Mouse (Mus musculus): Measurements from ENCODE around the gene Rbm20. TPM values are rescaled to one million over a fixed set of nuclear protein-coding genes. Genes with fewer than 3 reads are reported as not detected.

Rbm20 gene
- total and polyA plus RNA-seq, 2 experiments from 2014 or later, result 1.4 to 3.4 TPM

DNA sequence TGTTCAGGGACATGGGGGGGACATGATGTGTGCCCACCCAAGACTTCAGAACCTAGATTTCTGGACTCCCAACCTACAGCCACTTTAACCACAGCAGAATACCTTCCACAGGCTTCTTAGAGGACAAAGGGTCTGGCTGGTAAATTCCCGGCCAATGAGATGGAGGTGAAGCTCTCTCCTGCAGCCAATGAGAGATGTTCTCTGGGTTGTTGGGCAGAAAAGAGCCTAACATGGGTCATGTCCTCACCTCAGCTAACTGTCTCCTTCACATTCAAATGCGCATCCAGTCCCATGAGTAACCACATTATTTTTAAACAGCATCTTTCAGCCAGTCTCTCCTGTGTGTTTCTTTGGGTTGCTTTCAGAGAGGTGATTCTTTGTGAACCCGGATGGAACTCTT, 5.7 kb upstream of the Rbm20 start:
- Histone ChIP-seq H3K4me1 (ENCODE audit: insufficient read depth) (peaks cover 3% of the 10 kb centered on the region; the same call in 1 of the 2 replicates), H3K27ac (ENCODE audit: low read depth, low read length) (no peak overlapping the region), H3K36me3 (ENCODE audit: insufficient read depth) (no peaks in the 10 kb centered on the region), H3K4me3 (ENCODE audit: low read depth, low read length) (no peak overlapping the region), H3K9ac (no peak overlapping the region), H3K4me2 (ENCODE audit: low read depth) (no peak overlapping the region), H3K9me3 (ENCODE audit: low read length) (no peaks in the 10 kb centered on the region), H3K27me3 (ENCODE audit: insufficient read depth, low read length) (peaks cover 13% of the 10 kb centered on the region; the same call in 1 of the 2 replicates)
- DNase-seq (no peak), ATAC-seq (no peak)
- WGBS, result 48% methylated on average over 3 of the region's 3 CpGs
- TF ChIP-seq CTCF (IDR thresholded peaks at IDR 0.05; ENCODE audit: low read depth), result no peak

DNA sequence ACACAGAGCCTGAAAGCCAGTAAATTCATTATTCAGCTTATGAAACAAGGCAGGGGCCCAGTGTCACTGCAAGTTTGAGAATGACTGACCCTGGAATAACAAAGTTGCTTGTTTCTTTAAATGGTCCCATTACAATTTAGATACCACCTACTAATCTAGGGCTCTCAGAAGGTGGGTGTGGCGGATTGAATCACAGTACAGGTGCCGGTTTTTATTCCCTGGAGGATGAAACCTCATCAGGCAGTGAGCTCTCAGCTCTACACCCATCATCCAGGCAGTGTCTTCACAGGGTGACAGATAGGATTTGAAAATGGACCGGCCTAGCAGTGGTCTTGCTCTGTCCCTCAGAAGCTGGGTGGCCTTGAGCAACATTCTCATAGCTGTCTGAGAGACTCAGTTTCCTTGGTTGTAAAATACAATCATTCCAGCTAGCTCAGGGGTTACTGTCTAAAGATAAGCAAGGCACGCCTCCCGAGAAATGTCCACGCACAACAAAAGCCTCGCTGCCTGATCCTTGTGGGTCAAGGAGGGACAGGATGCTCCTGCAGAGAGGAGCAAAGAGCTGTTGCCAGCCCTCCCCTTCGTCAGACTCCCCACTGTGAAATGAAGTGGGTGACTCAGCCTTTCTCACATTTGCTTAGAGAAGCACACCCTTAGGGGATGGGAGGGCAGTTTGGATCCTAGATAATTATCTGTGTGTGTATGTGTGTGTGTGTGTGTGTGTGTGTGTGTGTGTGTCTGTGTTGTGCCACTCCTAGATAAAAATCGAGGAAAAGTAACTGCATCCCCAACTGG, 2.8 kb upstream of the Rbm20 start:
- TF ChIP-seq CTCF (IDR thresholded peaks at IDR 0.05; ENCODE audit: low read depth), result no peak
- 43% methylated on average over 9 of the region's 9 CpGs for WGBS
- Histone ChIP-seq H3K9me3 (ENCODE audit: low read length) (no peaks in the 10 kb centered on the region), H3K4me1 (ENCODE audit: insufficient read depth) (peaks cover 7% of the 10 kb centered on the region; the same call in 1 of the 2 replicates), H3K36me3 (ENCODE audit: insufficient read depth) (no peaks in the 10 kb centered on the region), H3K27me3 (ENCODE audit: insufficient read depth, low read length) (peaks cover 18% of the 10 kb centered on the region; the same call in 1 of the 2 replicates), H3K4me3 (ENCODE audit: low read depth, low read length) (no peak overlapping the region), H3K9ac (no peak overlapping the region), H3K4me2 (ENCODE audit: low read depth) (no peak overlapping the region), H3K27ac (ENCODE audit: low read depth, low read length) (no peak overlapping the region)
- no peak for ATAC-seq
- DNase-seq, result no peak

DNA sequence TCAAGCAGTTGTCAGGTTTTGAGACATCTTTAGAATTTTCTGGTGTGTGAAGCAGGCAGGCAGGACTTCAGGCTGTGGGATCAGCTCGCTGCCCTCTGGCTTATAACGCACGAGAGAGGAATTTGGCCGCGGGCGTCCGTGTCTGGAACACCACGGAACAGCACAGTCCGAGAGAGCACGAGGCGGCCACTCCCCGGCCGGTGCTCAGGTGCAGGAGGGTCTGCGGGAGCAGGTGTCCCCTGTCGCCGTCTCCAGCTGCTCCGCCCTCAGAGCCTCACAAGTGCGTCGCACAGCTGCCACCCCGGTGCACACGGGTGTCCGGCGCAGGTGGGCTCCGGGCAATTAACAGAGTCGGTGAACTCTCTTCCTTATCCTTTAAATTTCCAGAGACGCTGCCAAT, 878 bp upstream of the Rbm20 start:
- no peak for DNase-seq
- Histone ChIP-seq H3K36me3 (ENCODE audit: insufficient read depth) (no peaks in the 10 kb centered on the region), H3K4me1 (ENCODE audit: insufficient read depth) (peaks cover 7% of the 10 kb centered on the region; the same call in 1 of the 2 replicates), H3K9ac (peak overlapping the region; percentile 51; the same call in 1 of the 2 replicates), H3K4me2 (ENCODE audit: low read depth) (peak overlapping the region; percentile 100), H3K9me3 (ENCODE audit: low read length) (no peaks in the 10 kb centered on the region), H3K27ac (ENCODE audit: low read depth, low read length) (no peak overlapping the region), H3K27me3 (ENCODE audit: insufficient read depth, low read length) (peaks cover 18% of the 10 kb centered on the region; the same call in 1 of the 2 replicates), H3K4me3 (ENCODE audit: low read depth, low read length) (peak overlapping the region; percentile 61)
- 3% methylated on average over 26 of the region's 26 CpGs for WGBS
- no peak for TF ChIP-seq CTCF (IDR thresholded peaks at IDR 0.05; ENCODE audit: low read depth)
- no peak for ATAC-seq

DNA sequence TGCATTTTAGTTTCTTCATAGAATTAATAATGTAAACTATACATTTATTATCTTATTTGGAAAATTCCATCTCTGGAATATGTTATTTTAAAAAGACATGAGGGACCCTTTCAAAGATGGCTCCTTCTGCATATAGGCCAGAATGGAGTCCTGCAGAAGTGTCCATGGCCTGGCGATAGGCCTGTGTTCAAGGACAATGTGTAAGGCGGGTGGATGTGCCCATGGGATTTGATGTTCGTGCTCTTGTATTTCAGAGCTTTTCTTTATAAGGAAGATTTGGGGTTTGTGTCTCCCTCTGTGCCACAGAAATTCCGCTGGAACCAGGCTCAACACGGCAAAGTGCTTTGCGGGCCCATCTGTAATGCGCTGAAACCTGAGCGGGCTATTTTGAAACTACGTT, 2.1 kb downstream of the Rbm20 start:
- no peak for TF ChIP-seq CTCF (IDR thresholded peaks at IDR 0.05; ENCODE audit: low read depth)
- WGBS, result 95% methylated on average over 9 of the region's 9 CpGs
- H3K4me2 ChIP-seq (ENCODE audit: low read depth), result no peak overlapping the region
- ATAC-seq, result no peak
- H3K9me3 ChIP-seq (ENCODE audit: low read length), result no peaks in the 10 kb centered on the region
- H3K27me3 ChIP-seq (ENCODE audit: insufficient read depth, low read length), result peaks cover 18% of the 10 kb centered on the region; the same call in 1 of the 2 replicates
- peaks cover 7% of the 10 kb centered on the region; the same call in 1 of the 2 replicates for H3K4me1 ChIP-seq (ENCODE audit: insufficient read depth)
- no peak overlapping the region for H3K4me3 ChIP-seq (ENCODE audit: low read depth, low read length)
- no peaks in the 10 kb centered on the region for H3K36me3 ChIP-seq (ENCODE audit: insufficient read depth)
- DNase-seq, result no peak
- H3K9ac ChIP-seq, result no peak overlapping the region
- H3K27ac ChIP-seq (ENCODE audit: low read depth, low read length), result no peak overlapping the region

DNA sequence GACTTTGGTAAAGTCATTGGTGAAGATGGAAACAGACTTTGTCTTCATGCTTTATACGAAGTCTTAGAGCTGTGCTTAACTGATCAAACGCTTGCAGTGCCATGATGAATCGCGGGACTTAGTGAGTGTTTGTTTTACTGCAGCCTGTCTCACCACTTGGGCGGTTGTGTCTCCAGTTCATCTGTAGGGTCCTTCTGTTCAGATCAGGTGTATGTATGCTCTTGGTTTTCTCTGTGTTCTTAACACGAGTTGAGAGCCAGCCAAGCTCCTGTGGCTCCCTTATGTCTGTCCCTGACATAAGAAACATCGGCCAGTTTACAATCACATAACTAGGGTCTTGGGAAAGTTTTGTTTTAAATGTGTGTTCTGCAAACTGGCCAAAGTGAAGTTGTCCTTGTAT, 2.9 kb downstream of the Rbm20 start:
- no peak for ATAC-seq
- Histone ChIP-seq H3K9me3 (ENCODE audit: low read length) (no peaks in the 10 kb centered on the region), H3K27me3 (ENCODE audit: insufficient read depth, low read length) (peaks cover 18% of the 10 kb centered on the region; the same call in 1 of the 2 replicates), H3K4me1 (ENCODE audit: insufficient read depth) (peaks cover 7% of the 10 kb centered on the region; the same call in 1 of the 2 replicates), H3K4me3 (ENCODE audit: low read depth, low read length) (no peak overlapping the region), H3K36me3 (ENCODE audit: insufficient read depth) (no peaks in the 10 kb centered on the region), H3K9ac (no peak overlapping the region), H3K4me2 (ENCODE audit: low read depth) (no peak overlapping the region), H3K27ac (ENCODE audit: low read depth, low read length) (no peak overlapping the region)
- WGBS, result 89% methylated on average over 7 of the region's 7 CpGs
- no peak for DNase-seq
- TF ChIP-seq CTCF (IDR thresholded peaks at IDR 0.05; ENCODE audit: low read depth), result no peak

DNA sequence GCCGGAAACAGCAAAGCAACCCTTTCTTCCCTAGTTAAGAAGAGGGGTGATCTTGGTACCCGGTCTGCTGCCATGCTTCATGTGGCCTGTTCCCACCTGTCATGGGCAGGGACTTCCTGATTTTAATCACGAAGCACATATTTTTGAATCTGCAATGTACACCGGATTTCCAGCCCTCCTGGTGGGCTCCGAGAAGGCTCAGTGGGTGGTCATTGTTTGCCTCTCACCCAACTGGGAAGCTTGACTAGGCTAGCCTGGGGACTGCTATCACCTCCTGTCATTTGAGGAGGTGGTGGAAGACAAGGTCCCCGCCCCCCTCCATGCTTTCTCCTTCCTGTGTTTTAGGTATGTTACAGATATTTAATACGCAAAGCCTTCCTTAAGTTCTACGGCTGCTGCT, 5.3 kb downstream of the Rbm20 start:
- Histone ChIP-seq H3K9me3 (ENCODE audit: low read length) (no peaks in the 10 kb centered on the region), H3K4me3 (ENCODE audit: low read depth, low read length) (no peak overlapping the region), H3K36me3 (ENCODE audit: insufficient read depth) (no peaks in the 10 kb centered on the region), H3K9ac (no peak overlapping the region), H3K27ac (ENCODE audit: low read depth, low read length) (no peak overlapping the region), H3K4me2 (ENCODE audit: low read depth) (no peak overlapping the region), H3K27me3 (ENCODE audit: insufficient read depth, low read length) (0 out of 2 replicates have a peak, but pooled peaks cover 5% of the 10 kb centered on the region), H3K4me1 (ENCODE audit: insufficient read depth) (no peaks in the 10 kb centered on the region)
- no peak for TF ChIP-seq CTCF (IDR thresholded peaks at IDR 0.05; ENCODE audit: low read depth)
- 52% methylated on average over 8 of the region's 8 CpGs for WGBS
- no peak for DNase-seq
- no peak for ATAC-seq

DNA sequence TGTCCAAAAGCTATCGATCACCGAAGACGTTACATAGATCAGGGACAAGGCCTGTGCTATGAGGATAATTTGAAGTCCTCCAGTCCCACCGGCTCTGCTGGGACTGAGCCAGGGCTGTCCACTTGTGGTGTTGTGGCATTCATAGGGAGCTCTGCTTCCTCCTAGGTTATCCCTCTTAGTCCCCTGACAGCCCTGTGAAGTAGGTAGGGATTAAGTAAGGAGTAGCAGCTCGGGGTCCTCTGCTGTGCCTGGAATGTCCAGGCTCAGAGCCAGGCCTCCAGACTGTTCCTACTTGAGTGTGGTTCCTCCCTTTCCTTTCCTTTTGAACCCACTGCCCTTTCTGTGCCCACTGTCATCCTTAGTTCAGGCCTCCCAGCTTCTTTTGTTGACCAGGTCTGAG, 10.5 kb downstream of the Rbm20 start:
- TF ChIP-seq CTCF (IDR thresholded peaks at IDR 0.05; ENCODE audit: low read depth), result no peak
- Histone ChIP-seq H3K9ac (no peak overlapping the region), H3K4me1 (ENCODE audit: insufficient read depth) (no peaks in the 10 kb centered on the region), H3K4me3 (ENCODE audit: low read depth, low read length) (no peak overlapping the region), H3K9me3 (ENCODE audit: low read length) (no peaks in the 10 kb centered on the region), H3K27me3 (ENCODE audit: insufficient read depth, low read length) (no peaks in the 10 kb centered on the region), H3K36me3 (ENCODE audit: insufficient read depth) (no peaks in the 10 kb centered on the region), H3K27ac (ENCODE audit: low read depth, low read length) (no peak overlapping the region), H3K4me2 (ENCODE audit: low read depth) (no peak overlapping the region)
- 85% methylated on average over 5 of the region's 5 CpGs for WGBS
- DNase-seq (no peak), ATAC-seq (no peak)

All from forebrain, postnatal 0 days (tissue).